Mouse (Mus musculus): ENCODE measurements around the gene Mllt10. TPM values are rescaled to one million over a fixed set of nuclear protein-coding genes. Genes with fewer than 3 reads are reported as not detected.
A peak's percentile ranks its signal among the peaks of the same experiment; 100 is the strongest.

The Mllt10 gene
- polyA plus RNA-seq, 1 experiment from 2014 or later, result 33.5 TPM

GRCm38 (mm10) chr2:18205118-18205517 lies 150.1 kb downstream of the Mllt10 start:
- no peak overlapping the region for H3K9ac ChIP-seq (replicated peaks; ENCODE audit: low read length)
- no peaks in the 10 kb centered on the region for H3K9me3 ChIP-seq (ENCODE audit: control insufficient read depth, low read length)
- ATAC-seq (ENCODE audit: low FRiP score, low TSS enrichment), result no peak
- no peaks in the 10 kb centered on the region for H3K4me1 ChIP-seq (ENCODE audit: control insufficient read depth, insufficient read depth, low read length)
- H3K4me2 ChIP-seq (ENCODE audit: low read length), result no peak overlapping the region
- DNase-seq, result peak; percentile 58
- peaks cover 52% of the 10 kb centered on the region for H3K36me3 ChIP-seq (ENCODE audit: control insufficient read depth, insufficient read depth, low read length)
- H3K27ac ChIP-seq (replicated peaks; ENCODE audit: low read depth, low read length), result no peak overlapping the region
- H3K4me3 ChIP-seq (replicated peaks; ENCODE audit: low read depth, low read length), result no peak overlapping the region
- 73% methylated on average over 3 of the region's 3 CpGs for WGBS
- no peaks in the 10 kb centered on the region for H3K27me3 ChIP-seq (ENCODE audit: control insufficient read depth, insufficient read depth, low read length)

- Histone ChIP-seq H3K4me1 (ENCODE audit: control insufficient read depth, insufficient read depth, low read length) (no peaks in the 10 kb centered on the region), H3K9me3 (ENCODE audit: control insufficient read depth, low read length) (no peaks in the 10 kb centered on the region), H3K27ac (replicated peaks; ENCODE audit: low read depth, low read length) (peak overlapping the region; percentile 32; the same call in 1 of the 2 replicates), H3K9ac (replicated peaks; ENCODE audit: low read length) (no peak overlapping the region), H3K4me3 (replicated peaks; ENCODE audit: low read depth, low read length) (no peak overlapping the region), H3K4me2 (ENCODE audit: low read length) (no peak overlapping the region), H3K27me3 (ENCODE audit: control insufficient read depth, insufficient read depth, low read length) (no peaks in the 10 kb centered on the region), H3K36me3 (ENCODE audit: control insufficient read depth, insufficient read depth, low read length) (peaks cover 63% of the 10 kb centered on the region)
- DNase-seq (peak; percentile 48), ATAC-seq (ENCODE audit: low FRiP score, low TSS enrichment) (no peak)
- 70% methylated on average over 10 of the region's 10 CpGs for WGBS
These were observed 151.8 kb downstream of the Mllt10 start for GRCm38 (mm10) chr2:18206811-18207210.

GRCm38 (mm10) chr2:18208578-18208977 lies 153.5 kb downstream of the Mllt10 start:
- Histone ChIP-seq H3K36me3 (ENCODE audit: control insufficient read depth, insufficient read depth, low read length) (peaks cover 75% of the 10 kb centered on the region), H3K4me1 (ENCODE audit: control insufficient read depth, insufficient read depth, low read length) (no peaks in the 10 kb centered on the region), H3K9me3 (ENCODE audit: control insufficient read depth, low read length) (no peaks in the 10 kb centered on the region), H3K27ac (replicated peaks; ENCODE audit: low read depth, low read length) (no peak overlapping the region), H3K27me3 (ENCODE audit: control insufficient read depth, insufficient read depth, low read length) (no peaks in the 10 kb centered on the region), H3K9ac (replicated peaks; ENCODE audit: low read length) (no peak overlapping the region), H3K4me2 (ENCODE audit: low read length) (no peak overlapping the region), H3K4me3 (replicated peaks; ENCODE audit: low read depth, low read length) (no peak overlapping the region)
- 88% methylated on average over 6 of the region's 6 CpGs for WGBS
- ATAC-seq (ENCODE audit: low FRiP score, low TSS enrichment), result no peak
- no peak for DNase-seq

- peaks cover 75% of the 10 kb centered on the region for H3K36me3 ChIP-seq (ENCODE audit: control insufficient read depth, insufficient read depth, low read length)
- WGBS, result 91% methylated on average over 7 of the region's 7 CpGs
- no peaks in the 10 kb centered on the region for H3K27me3 ChIP-seq (ENCODE audit: control insufficient read depth, insufficient read depth, low read length)
- no peak for ATAC-seq (ENCODE audit: low FRiP score, low TSS enrichment)
- H3K4me1 ChIP-seq (ENCODE audit: control insufficient read depth, insufficient read depth, low read length), result no peaks in the 10 kb centered on the region
- no peak overlapping the region for H3K4me3 ChIP-seq (replicated peaks; ENCODE audit: low read depth, low read length)
- no peaks in the 10 kb centered on the region for H3K9me3 ChIP-seq (ENCODE audit: control insufficient read depth, low read length)
- no peak overlapping the region for H3K9ac ChIP-seq (replicated peaks; ENCODE audit: low read length)
- H3K27ac ChIP-seq (replicated peaks; ENCODE audit: low read depth, low read length), result no peak overlapping the region
- H3K4me2 ChIP-seq (ENCODE audit: low read length), result no peak overlapping the region
- DNase-seq, result no peak
These were observed 154.3 kb downstream of the Mllt10 start for GRCm38 (mm10) chr2:18209211-18209823.

GRCm38 (mm10) chr2:18209948-18210347 lies 154.9 kb downstream of the Mllt10 start:
- 91% methylated on average over 4 of the region's 4 CpGs for WGBS
- Histone ChIP-seq H3K4me3 (replicated peaks; ENCODE audit: low read depth, low read length) (no peak overlapping the region), H3K27ac (replicated peaks; ENCODE audit: low read depth, low read length) (no peak overlapping the region), H3K36me3 (ENCODE audit: control insufficient read depth, insufficient read depth, low read length) (peaks cover 80% of the 10 kb centered on the region), H3K4me1 (ENCODE audit: control insufficient read depth, insufficient read depth, low read length) (no peaks in the 10 kb centered on the region), H3K4me2 (ENCODE audit: low read length) (no peak overlapping the region), H3K27me3 (ENCODE audit: control insufficient read depth, insufficient read depth, low read length) (no peaks in the 10 kb centered on the region), H3K9ac (replicated peaks; ENCODE audit: low read length) (no peak overlapping the region), H3K9me3 (ENCODE audit: control insufficient read depth, low read length) (no peaks in the 10 kb centered on the region)
- DNase-seq (no peak), ATAC-seq (ENCODE audit: low FRiP score, low TSS enrichment) (no peak)

- H3K27me3 ChIP-seq (ENCODE audit: control insufficient read depth, insufficient read depth, low read length), result no peaks in the 10 kb centered on the region
- 80% methylated on average over 2 of the region's 2 CpGs for WGBS
- no peak overlapping the region for H3K9ac ChIP-seq (replicated peaks; ENCODE audit: low read length)
- peaks cover 76% of the 10 kb centered on the region for H3K36me3 ChIP-seq (ENCODE audit: control insufficient read depth, insufficient read depth, low read length)
- H3K27ac ChIP-seq (replicated peaks; ENCODE audit: low read depth, low read length), result no peak overlapping the region
- no peak for ATAC-seq (ENCODE audit: low FRiP score, low TSS enrichment)
- no peaks in the 10 kb centered on the region for H3K4me1 ChIP-seq (ENCODE audit: control insufficient read depth, insufficient read depth, low read length)
- H3K9me3 ChIP-seq (ENCODE audit: control insufficient read depth, low read length), result no peaks in the 10 kb centered on the region
- no peak overlapping the region for H3K4me3 ChIP-seq (replicated peaks; ENCODE audit: low read depth, low read length)
- no peak for DNase-seq
- no peak overlapping the region for H3K4me2 ChIP-seq (ENCODE audit: low read length)
These were observed 159.0 kb downstream of the Mllt10 start for GRCm38 (mm10) chr2:18214031-18214430.

GRCm38 (mm10) chr2:18217867-18218266 lies 162.8 kb downstream of the Mllt10 start:
- no peaks in the 10 kb centered on the region for H3K9me3 ChIP-seq (ENCODE audit: control insufficient read depth, low read length)
- H3K27ac ChIP-seq (replicated peaks; ENCODE audit: low read depth, low read length), result no peak overlapping the region
- 77% methylated on average over 3 of the region's 3 CpGs for WGBS
- no peak overlapping the region for H3K9ac ChIP-seq (replicated peaks; ENCODE audit: low read length)
- peaks cover 56% of the 10 kb centered on the region for H3K36me3 ChIP-seq (ENCODE audit: control insufficient read depth, insufficient read depth, low read length)
- H3K4me2 ChIP-seq (ENCODE audit: low read length), result no peak overlapping the region
- H3K4me3 ChIP-seq (replicated peaks; ENCODE audit: low read depth, low read length), result no peak overlapping the region
- DNase-seq, result no peak
- no peak for ATAC-seq (ENCODE audit: low FRiP score, low TSS enrichment)
- H3K4me1 ChIP-seq (ENCODE audit: control insufficient read depth, insufficient read depth, low read length), result no peaks in the 10 kb centered on the region
- H3K27me3 ChIP-seq (ENCODE audit: control insufficient read depth, insufficient read depth, low read length), result no peaks in the 10 kb centered on the region

GRCm38 (mm10) chr2:18218500-18218899 lies 163.5 kb downstream of the Mllt10 start:
- H3K36me3 ChIP-seq (ENCODE audit: control insufficient read depth, insufficient read depth, low read length), result peaks cover 49% of the 10 kb centered on the region
- no peak overlapping the region for H3K9ac ChIP-seq (replicated peaks; ENCODE audit: low read length)
- no peaks in the 10 kb centered on the region for H3K9me3 ChIP-seq (ENCODE audit: control insufficient read depth, low read length)
- H3K27me3 ChIP-seq (ENCODE audit: control insufficient read depth, insufficient read depth, low read length), result no peaks in the 10 kb centered on the region
- no peak overlapping the region for H3K27ac ChIP-seq (replicated peaks; ENCODE audit: low read depth, low read length)
- ATAC-seq (ENCODE audit: low FRiP score, low TSS enrichment) (no peak), DNase-seq (no peak)
- 79% methylated on average over 5 of the region's 5 CpGs for WGBS
- no peak overlapping the region for H3K4me3 ChIP-seq (replicated peaks; ENCODE audit: low read depth, low read length)
- no peak overlapping the region for H3K4me2 ChIP-seq (ENCODE audit: low read length)
- H3K4me1 ChIP-seq (ENCODE audit: control insufficient read depth, insufficient read depth, low read length), result no peaks in the 10 kb centered on the region

- no peaks in the 10 kb centered on the region for H3K4me1 ChIP-seq (ENCODE audit: control insufficient read depth, insufficient read depth, low read length)
- H3K27me3 ChIP-seq (ENCODE audit: control insufficient read depth, insufficient read depth, low read length), result no peaks in the 10 kb centered on the region
- no peaks in the 10 kb centered on the region for H3K9me3 ChIP-seq (ENCODE audit: control insufficient read depth, low read length)
- H3K4me3 ChIP-seq (replicated peaks; ENCODE audit: low read depth, low read length), result no peak overlapping the region
- H3K36me3 ChIP-seq (ENCODE audit: control insufficient read depth, insufficient read depth, low read length), result peaks cover 43% of the 10 kb centered on the region
- no peak overlapping the region for H3K27ac ChIP-seq (replicated peaks; ENCODE audit: low read depth, low read length)
- H3K4me2 ChIP-seq (ENCODE audit: low read length), result no peak overlapping the region
- 74% methylated on average over 8 of the region's 8 CpGs for WGBS
- no peak for ATAC-seq (ENCODE audit: low FRiP score, low TSS enrichment)
- H3K9ac ChIP-seq (replicated peaks; ENCODE audit: low read length), result no peak overlapping the region
- no peak for DNase-seq
These were observed 164.1 kb downstream of the Mllt10 start for GRCm38 (mm10) chr2:18219136-18219535.

Measured in midbrain, embryonic 14.5 days (tissue).